Mouse (Mus musculus): ENCODE data around the gene Ostf1. TPM values are rescaled to one million over a fixed set of nuclear protein-coding genes. Genes with fewer than 3 reads are reported as not detected.

The Ostf1 gene
- total and polyA plus RNA-seq, 2 experiments from 2014 or later: 17.7 to 32.8 TPM

DNA sequence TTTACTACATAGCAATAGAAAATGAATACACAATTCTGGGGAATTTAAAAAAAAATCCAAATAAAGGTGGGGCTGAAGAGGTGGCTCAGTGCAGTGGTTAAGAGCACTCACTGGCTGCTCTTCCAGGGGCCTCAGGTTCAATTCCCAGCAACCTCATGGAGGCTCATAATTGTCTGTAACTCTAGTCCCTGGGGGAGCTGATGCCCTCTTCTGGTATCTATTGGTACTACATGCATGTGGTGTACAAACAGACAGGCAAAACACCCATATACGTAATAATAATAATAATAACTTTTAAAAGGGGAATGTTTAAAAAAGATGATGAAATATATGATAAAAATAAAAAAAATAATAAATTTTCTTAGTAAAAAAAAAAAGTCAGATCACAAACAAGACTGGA, 43.4 kb downstream of the Ostf1 start:
- WGBS: 92% methylated on average over 1 of the region's 1 CpGs
- no peak for ATAC-seq (ENCODE audit: low FRiP score)
- peak; percentile 48 for TF ChIP-seq CTCF (IDR thresholded peaks at IDR 0.05)

DNA sequence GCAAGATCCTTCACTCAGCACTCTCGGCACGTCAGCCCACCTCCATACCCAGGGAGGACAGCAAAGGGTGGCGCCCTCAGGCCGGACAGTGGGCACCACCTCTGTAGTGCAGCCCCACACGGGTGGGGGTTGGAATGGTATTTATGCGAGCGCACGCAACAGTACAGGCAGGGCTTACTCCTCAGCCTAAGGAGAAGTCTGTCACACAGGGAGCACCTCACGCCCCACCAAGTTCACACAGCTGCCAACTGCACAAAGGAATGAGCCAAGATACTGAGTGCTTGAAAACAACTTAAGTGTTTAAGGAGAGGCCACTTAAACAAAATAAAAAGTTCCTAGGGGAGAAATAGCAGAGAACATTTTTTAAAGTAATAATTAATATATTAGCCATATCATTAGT, 44.5 kb downstream of the Ostf1 start:
- Histone ChIP-seq H3K4me1 (ENCODE audit: insufficient read depth, low read length) (no peaks in the 10 kb centered on the region; the same call in 1 of the 2 replicates), H3K27me3 (ENCODE audit: insufficient read depth, low read length) (no peaks in the 10 kb centered on the region), H3K27ac (ENCODE audit: low read depth, low read length) (no peak overlapping the region), H3K9ac (replicated peaks; ENCODE audit: low read length, poor library complexity, severe bottlenecking) (no peak overlapping the region), H3K4me3 (ENCODE audit: low read depth, low read length) (no peak overlapping the region), H3K36me3 (ENCODE audit: insufficient read depth, low read length) (no peaks in the 10 kb centered on the region), H3K4me2 (ENCODE audit: low read depth, low read length, poor library complexity, severe bottlenecking) (no peak overlapping the region), H3K9me3 (ENCODE audit: low read length) (no peaks in the 10 kb centered on the region)
- DNase-seq (ENCODE audit: low spot score): no peak
- 90% methylated on average over 9 of the region's 9 CpGs for WGBS
- no peak for ATAC-seq (ENCODE audit: low FRiP score)
- no peak for TF ChIP-seq CTCF (IDR thresholded peaks at IDR 0.05)

More for the DNA sequence above, 43.4 kb downstream of the Ostf1 start:
- H3K4me1 ChIP-seq (ENCODE audit: insufficient read depth, low read length): no peaks in the 10 kb centered on the region; the same call in 1 of the 2 replicates
- H3K4me2 ChIP-seq (ENCODE audit: low read depth, low read length, poor library complexity, severe bottlenecking): no peak overlapping the region
- H3K9me3 ChIP-seq (ENCODE audit: low read length): no peaks in the 10 kb centered on the region
- no peak overlapping the region for H3K9ac ChIP-seq (replicated peaks; ENCODE audit: low read length, poor library complexity, severe bottlenecking)
- no peak overlapping the region for H3K27ac ChIP-seq (ENCODE audit: low read depth, low read length)
- H3K27me3 ChIP-seq (ENCODE audit: insufficient read depth, low read length): no peaks in the 10 kb centered on the region
- no peaks in the 10 kb centered on the region for H3K36me3 ChIP-seq (ENCODE audit: insufficient read depth, low read length)
- no peak for DNase-seq (ENCODE audit: low spot score)
- H3K4me3 ChIP-seq (ENCODE audit: low read depth, low read length): no peak overlapping the region

DNA sequence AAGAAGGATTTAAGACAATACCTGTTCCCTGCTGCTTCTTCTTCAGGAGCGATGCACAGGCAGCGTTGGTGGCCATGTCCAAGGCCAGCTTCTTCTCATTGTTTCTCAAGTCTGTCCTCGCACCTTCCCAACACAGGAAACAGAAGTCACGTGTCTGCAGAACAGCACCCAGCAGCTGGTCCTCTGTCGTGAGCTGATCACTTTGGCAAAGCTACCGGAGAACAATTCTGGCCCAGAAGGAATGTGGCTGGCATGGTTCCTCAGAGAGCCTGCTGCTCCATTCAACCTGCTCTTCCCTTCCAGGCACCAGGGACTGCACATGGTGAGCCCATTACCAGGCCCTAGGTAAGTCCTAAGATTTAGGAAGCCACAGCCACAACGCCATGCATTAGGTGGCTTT, 47.0 kb downstream of the Ostf1 start:
- Histone ChIP-seq H3K4me2 (ENCODE audit: low read depth, low read length, poor library complexity, severe bottlenecking) (no peak overlapping the region), H3K36me3 (ENCODE audit: insufficient read depth, low read length) (no peaks in the 10 kb centered on the region), H3K9ac (replicated peaks; ENCODE audit: low read length, poor library complexity, severe bottlenecking) (no peak overlapping the region), H3K27me3 (ENCODE audit: insufficient read depth, low read length) (no peaks in the 10 kb centered on the region), H3K4me3 (ENCODE audit: low read depth, low read length) (no peak overlapping the region), H3K27ac (ENCODE audit: low read depth, low read length) (no peak overlapping the region), H3K4me1 (ENCODE audit: insufficient read depth, low read length) (no peaks in the 10 kb centered on the region), H3K9me3 (ENCODE audit: low read length) (no peaks in the 10 kb centered on the region)
- WGBS: 97% methylated on average over 7 of the region's 7 CpGs
- no peak for TF ChIP-seq CTCF (IDR thresholded peaks at IDR 0.05)
- no peak for DNase-seq (ENCODE audit: low spot score)
- ATAC-seq (ENCODE audit: low FRiP score): no peak

DNA sequence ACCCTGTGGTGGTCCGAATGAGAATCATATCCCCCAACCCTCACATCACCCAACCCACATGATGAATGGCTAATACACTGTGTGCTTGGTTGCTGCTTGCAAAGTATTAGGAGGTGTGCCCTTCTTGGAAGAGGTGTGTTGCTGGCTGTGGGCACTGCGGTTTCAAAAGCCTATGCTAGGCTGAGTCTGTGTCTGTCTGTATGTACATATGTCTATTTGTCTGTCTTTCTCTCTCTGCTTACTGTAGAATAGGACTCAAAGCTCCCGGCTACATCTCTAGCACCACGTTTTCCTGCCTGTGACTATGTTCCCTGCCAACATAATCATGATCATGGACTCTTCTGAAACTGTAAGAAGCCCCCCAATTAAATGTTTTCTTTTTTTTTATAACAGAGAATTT, 47.9 kb downstream of the Ostf1 start:
- H3K4me3 ChIP-seq (ENCODE audit: low read depth, low read length): no peak overlapping the region
- TF ChIP-seq CTCF (IDR thresholded peaks at IDR 0.05): no peak
- H3K27me3 ChIP-seq (ENCODE audit: insufficient read depth, low read length): no peaks in the 10 kb centered on the region
- H3K4me2 ChIP-seq (ENCODE audit: low read depth, low read length, poor library complexity, severe bottlenecking): no peak overlapping the region
- DNase-seq (ENCODE audit: low spot score) (no peak), ATAC-seq (ENCODE audit: low FRiP score) (no peak)
- no peaks in the 10 kb centered on the region for H3K9me3 ChIP-seq (ENCODE audit: low read length)
- H3K4me1 ChIP-seq (ENCODE audit: insufficient read depth, low read length): no peaks in the 10 kb centered on the region
- no peaks in the 10 kb centered on the region for H3K36me3 ChIP-seq (ENCODE audit: insufficient read depth, low read length)
- 95% methylated on average over 4 of the region's 4 CpGs for WGBS
- no peak overlapping the region for H3K9ac ChIP-seq (replicated peaks; ENCODE audit: low read length, poor library complexity, severe bottlenecking)
- no peak overlapping the region for H3K27ac ChIP-seq (ENCODE audit: low read depth, low read length)

DNA sequence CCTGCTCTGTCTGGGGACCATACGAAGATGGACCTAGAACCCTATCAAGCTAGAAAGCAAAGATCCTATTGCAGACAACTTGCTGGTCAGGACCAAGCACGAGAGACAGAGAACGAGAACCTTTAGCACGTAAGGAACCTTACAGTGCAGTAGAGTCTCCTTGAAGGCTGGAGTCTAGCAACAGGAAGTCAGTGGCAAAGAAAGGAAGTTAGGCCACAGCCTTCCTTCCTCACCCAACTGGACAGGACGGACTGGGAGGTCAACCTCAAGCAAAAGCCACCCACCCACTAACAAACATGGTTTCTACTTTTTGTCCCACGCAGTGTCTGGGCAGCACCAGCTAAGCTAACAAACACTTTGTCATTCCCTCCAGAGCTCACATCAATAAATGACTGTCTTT, 48.7 kb downstream of the Ostf1 start:
- Histone ChIP-seq H3K9ac (replicated peaks; ENCODE audit: low read length, poor library complexity, severe bottlenecking) (no peak overlapping the region), H3K4me2 (ENCODE audit: low read depth, low read length, poor library complexity, severe bottlenecking) (no peak overlapping the region), H3K36me3 (ENCODE audit: insufficient read depth, low read length) (no peaks in the 10 kb centered on the region), H3K4me1 (ENCODE audit: insufficient read depth, low read length) (no peaks in the 10 kb centered on the region), H3K27me3 (ENCODE audit: insufficient read depth, low read length) (no peaks in the 10 kb centered on the region), H3K27ac (ENCODE audit: low read depth, low read length) (no peak overlapping the region), H3K9me3 (ENCODE audit: low read length) (no peaks in the 10 kb centered on the region), H3K4me3 (ENCODE audit: low read depth, low read length) (no peak overlapping the region)
- ATAC-seq (ENCODE audit: low FRiP score) (no peak), DNase-seq (ENCODE audit: low spot score) (no peak)
- 92% methylated on average over 6 of the region's 6 CpGs for WGBS
- no peak for TF ChIP-seq CTCF (IDR thresholded peaks at IDR 0.05)

DNA sequence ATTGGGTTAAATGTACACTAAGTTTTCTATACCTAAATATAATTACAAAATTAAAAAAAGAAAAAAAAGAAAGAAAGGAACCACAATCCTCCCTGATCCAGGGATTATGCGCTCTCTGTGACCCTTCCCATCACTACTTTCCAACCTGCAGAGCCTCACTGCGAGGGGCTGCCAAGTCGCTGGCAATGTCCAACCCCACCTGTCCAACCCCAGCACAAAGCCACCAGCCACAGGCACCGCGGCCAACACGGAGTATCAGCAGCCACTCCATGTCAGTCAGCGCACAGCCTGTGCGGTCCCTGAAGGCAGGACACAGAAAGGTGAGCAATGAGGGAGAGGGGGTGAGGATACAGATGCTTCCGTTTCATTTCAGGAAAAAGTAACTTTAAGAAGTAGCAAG, 49.4 kb downstream of the Ostf1 start:
- H3K4me2 ChIP-seq (ENCODE audit: low read depth, low read length, poor library complexity, severe bottlenecking): no peak overlapping the region
- no peak overlapping the region for H3K27ac ChIP-seq (ENCODE audit: low read depth, low read length)
- WGBS: 96% methylated on average over 9 of the region's 9 CpGs
- no peak overlapping the region for H3K4me3 ChIP-seq (ENCODE audit: low read depth, low read length)
- DNase-seq (ENCODE audit: low spot score) (no peak), ATAC-seq (ENCODE audit: low FRiP score) (no peak)
- H3K4me1 ChIP-seq (ENCODE audit: insufficient read depth, low read length): no peaks in the 10 kb centered on the region
- no peaks in the 10 kb centered on the region for H3K36me3 ChIP-seq (ENCODE audit: insufficient read depth, low read length)
- H3K9ac ChIP-seq (replicated peaks; ENCODE audit: low read length, poor library complexity, severe bottlenecking): no peak overlapping the region
- H3K9me3 ChIP-seq (ENCODE audit: low read length): no peaks in the 10 kb centered on the region
- H3K27me3 ChIP-seq (ENCODE audit: insufficient read depth, low read length): no peaks in the 10 kb centered on the region
- no peak for TF ChIP-seq CTCF (IDR thresholded peaks at IDR 0.05)

Measured in midbrain, postnatal 0 days (tissue).